Mouse (Mus musculus) spleen, adult 2 months (tissue): ENCODE measurements around the gene Hist1h3f. TPM values are rescaled to one million over a fixed set of nuclear protein-coding genes. Genes with fewer than 3 reads are reported as not detected.

ENCODE experiments used
- DNase-seq, 2 experiments: peaks; one replicate each; pipeline versions ENCODE4 v3.0.0 to v3.0.0-alpha.2; 2012 to 2021; ENCODE audit warnings: low spot score in 2 of 2, low read depth in 1 of 2
- H3K27ac ChIP-seq: fragments of 200-500 bp; 2 replicates; pipeline ENCODE4 v1.5.1; 2012; ENCODE audit warnings: low read length, inconsistent platforms; ENCODE audit not compliant: insufficient read depth
- H3K27me3 ChIP-seq: fragments of 200-500 bp; 2 replicates; pipeline ENCODE4 v1.6.1; 2012; ENCODE audit warnings: mild to moderate bottlenecking, moderate library complexity, low read length, inconsistent platforms; ENCODE audit not compliant: control insufficient read depth, insufficient read depth
- H3K36me3 ChIP-seq: fragments of 200-500 bp; 2 replicates; pipeline ENCODE4 v1.6.1; 2012; ENCODE audit warnings: mild to moderate bottlenecking, low read length, inconsistent platforms; ENCODE audit not compliant: control insufficient read depth, insufficient read depth
- H3K4me1 ChIP-seq: fragments of 200-500 bp; 2 replicates; pipeline ENCODE4 v1.6.1; 2011; ENCODE audit warnings: inconsistent platforms; ENCODE audit not compliant: control insufficient read depth, insufficient read depth, insufficient read length
- H3K4me3 ChIP-seq: fragments of 200-500 bp; 2 replicates; pipeline ENCODE4 v1.5.1; 2011; ENCODE audit warnings: mild to moderate bottlenecking, inconsistent platforms; ENCODE audit not compliant: insufficient read depth, insufficient read length; ENCODE audit errors: extremely low read depth
- CTCF ChIP-seq: fragments of 200-500 bp; IDR thresholded peaks from 2 replicates; pipeline ENCODE4 v1.5.1; 2011; ENCODE audit warnings: mild to moderate bottlenecking, inconsistent platforms; ENCODE audit not compliant: insufficient read depth, insufficient read length, insufficient replicate concordance; ENCODE audit errors: extremely low read depth
- POLR2A ChIP-seq: fragments of 200-500 bp; IDR thresholded peaks from 2 replicates; pipeline ENCODE4 v1.6.1; 2011; ENCODE audit warnings: low read depth, low read length, inconsistent platforms
- WGBS: fragments of 180-500 bp; shearing (Covaris S2); methylation state at CpG from one replicate; pipeline ENCODE4 v1.1.7; 2018; 5-methylcytosine and 5-hydroxymethylcytosine counted together
- polyA plus RNA-seq: library from polyadenylated mRNA; depleted of rRNA; stranded (reverse); fragments of >200 nt; gene quantifications from 2 replicates; pipeline ENCODE4 v1.2.3, GENCODE M21; 2012; rRNA removed

The Hist1h3f gene
- polyA plus RNA-seq = 10.2 and 16.1 TPM in 2 replicates

- Histone ChIP-seq H3K4me3 (peak within 1 kb of the TSS; percentile 68), H3K27me3 (no peaks in the 10 kb centered on the region), H3K36me3 (no peaks in the 10 kb centered on the region), H3K4me1 (no peaks in the 10 kb centered on the region), H3K27ac (peak within 1 kb of the TSS; percentile 96)
- DNase-seq = peak; percentile 46 to 95
- TF ChIP-seq CTCF = no peak
- TF ChIP-seq POLR2A = peak; percentile 96
- under 1% methylated on average over 25 of the region's 45 CpGs for WGBS
Observed at GRCm38 (mm10) chr13:23543965-23544786, at the start of gene Hist1h3f. TSS of gene Hist1h3f (plus strand) at chr13:23544052.

GRCm38 (mm10) chr13:23495526-23495925 lies 48.3 kb upstream of the Hist1h3f start:
- no peak overlapping the region for H3K27ac ChIP-seq

GRCm38 (mm10) chr13:23497656-23498321 lies 46.1 kb upstream of the Hist1h3f start:
- Histone ChIP-seq H3K4me1 (no peaks in the 10 kb centered on the region), H3K4me3 (no peak overlapping the region), H3K27me3 (no peaks in the 10 kb centered on the region), H3K27ac (no peak overlapping the region), H3K36me3 (no peaks in the 10 kb centered on the region)
- TF ChIP-seq CTCF (no peak), POLR2A (no peak)
- DNase-seq = no peak
- WGBS = 62% methylated on average over 19 of the region's 19 CpGs

More at GRCm38 (mm10) chr13:23495526-23495925, 48.3 kb upstream of the Hist1h3f start:
- H3K4me3 ChIP-seq = no peak overlapping the region
- no peaks in the 10 kb centered on the region for H3K27me3 ChIP-seq
- H3K4me1 ChIP-seq = no peaks in the 10 kb centered on the region
- TF ChIP-seq CTCF = no peak
- no peak for TF ChIP-seq POLR2A
- no peak for DNase-seq
- no peaks in the 10 kb centered on the region for H3K36me3 ChIP-seq
- WGBS = 89% methylated on average over 6 of the region's 6 CpGs

GRCm38 (mm10) chr13:23498653-23499052 lies 45.2 kb upstream of the Hist1h3f start:
- whole genome bisulfite sequencing = 54% methylated on average over 10 of the region's 10 CpGs
- TF ChIP-seq CTCF (no peak), POLR2A (no peak)
- Histone ChIP-seq H3K27ac (no peak overlapping the region), H3K4me1 (no peaks in the 10 kb centered on the region), H3K27me3 (no peaks in the 10 kb centered on the region), H3K4me3 (no peak overlapping the region), H3K36me3 (no peaks in the 10 kb centered on the region)
- no peak for DNase-seq

GRCm38 (mm10) chr13:23499943-23500342 lies 43.9 kb upstream of the Hist1h3f start:
- H3K27ac ChIP-seq = no peak overlapping the region
- H3K4me3 ChIP-seq = no peak overlapping the region
- H3K4me1 ChIP-seq = no peaks in the 10 kb centered on the region
- no peaks in the 10 kb centered on the region for H3K36me3 ChIP-seq
- TF ChIP-seq POLR2A = no peak
- no peak for TF ChIP-seq CTCF
- WGBS = 70% methylated on average over 7 of the region's 7 CpGs
- H3K27me3 ChIP-seq = no peaks in the 10 kb centered on the region
- DNase-seq = no peak

GRCm38 (mm10) chr13:23500424-23501200 lies 43.2 kb upstream of the Hist1h3f start:
- H3K4me3 ChIP-seq = no peak overlapping the region
- DNase-seq = peak in 1 of 2 experiments; percentile 40
- no peaks in the 10 kb centered on the region for H3K4me1 ChIP-seq
- H3K27me3 ChIP-seq = no peaks in the 10 kb centered on the region
- H3K36me3 ChIP-seq = no peaks in the 10 kb centered on the region
- no peak for TF ChIP-seq CTCF
- no peak for TF ChIP-seq POLR2A
- WGBS = 15% methylated on average over 17 of the region's 17 CpGs
- no peak overlapping the region for H3K27ac ChIP-seq
